Mouse (Mus musculus) ES-Bruce4 (cell line): ENCODE results near the gene Ndrg3. TPM values are rescaled to one million over a fixed set of nuclear protein-coding genes. Genes with fewer than 3 reads are reported as not detected.

Source experiments
- H3K27ac ChIP-seq: 2 replicates; pipeline ENCODE4 v1.5.1; 2012; ENCODE audit warnings: low read length, inconsistent platforms; ENCODE audit not compliant: insufficient read depth
- H3K27me3 ChIP-seq: 2 replicates; pipeline ENCODE4 v1.6.1; 2012; ENCODE audit warnings: mild to moderate bottlenecking, low read length, inconsistent platforms; ENCODE audit not compliant: control insufficient read depth, poor library complexity, insufficient read depth, severe bottlenecking
- H3K36me3 ChIP-seq: 2 replicates; pipeline ENCODE4 v1.6.1; 2012; ENCODE audit warnings: inconsistent platforms, mild to moderate bottlenecking, low read length, moderate library complexity; ENCODE audit not compliant: control insufficient read depth, poor library complexity, insufficient read depth, severe bottlenecking
- H3K4me1 ChIP-seq: one replicate; pipeline ENCODE4 v1.8.1; 2011; ENCODE audit warnings: low read length; ENCODE audit not compliant: control insufficient read depth, insufficient read depth
- H3K4me3 ChIP-seq: 2 replicates; pipeline ENCODE4 v1.5.1; 2011; ENCODE audit warnings: low read depth, mild to moderate bottlenecking, low read length
- H3K9ac ChIP-seq: 2 replicates; pipeline ENCODE4 v1.6.1; 2012; ENCODE audit warnings: low read depth, mild to moderate bottlenecking, inconsistent platforms; ENCODE audit not compliant: poor library complexity, severe bottlenecking
- H3K9me3 ChIP-seq: replicated peaks from 2 replicates; pipeline ENCODE4 v1.6.1; 2012; ENCODE audit warnings: mild to moderate bottlenecking, low read length, inconsistent platforms; ENCODE audit not compliant: control insufficient read depth, poor library complexity, insufficient read depth, severe bottlenecking
- CTCF ChIP-seq: IDR thresholded peaks from one replicate; pipeline ENCODE4 v1.8.1; 2011; ENCODE audit warnings: low read depth, low read length
- EP300 ChIP-seq: IDR thresholded peaks from 2 replicates; pipeline ENCODE4 v1.6.1; 2011; ENCODE audit warnings: low read depth, low read length; ENCODE audit not compliant: insufficient read depth
- POLR2A ChIP-seq: IDR thresholded peaks from one replicate; pipeline ENCODE4 v1.8.1; 2011; ENCODE audit warnings: low read length; ENCODE audit not compliant: insufficient read depth
- polyA plus RNA-seq: library from polyadenylated mRNA; stranded (reverse); fragments of >200 nt; gene quantifications from 2 replicates; pipeline ENCODE4 v1.2.4, GENCODE M21; 2011; ENCODE audit warnings: low read depth; ENCODE audit not compliant: missing spikeins, insufficient read depth, insufficient read length

Gene Ndrg3
- polyA plus RNA-seq, 1 experiment = 56.8 TPM

- H3K9ac ChIP-seq = no peak overlapping the region
- H3K4me3 ChIP-seq = no peak overlapping the region
Measured at GRCm38 (mm10) chr2:156896384-156896914, 95.4 kb downstream of the Ndrg3 start.

GRCm38 (mm10) chr2:156894496-156895265 is 97.2 kb downstream of the Ndrg3 start:
- TF ChIP-seq CTCF (no peak), POLR2A (no peak), EP300 (no peak)

More at GRCm38 (mm10) chr2:156896384-156896914, 95.4 kb downstream of the Ndrg3 start:
- Histone ChIP-seq H3K36me3 (no peaks in the 10 kb centered on the region), H3K9me3 (no peaks in the 10 kb centered on the region), H3K27me3 (no peaks in the 10 kb centered on the region), H3K4me1 (no peaks in the 10 kb centered on the region), H3K27ac (no peak overlapping the region)
- no peak for TF ChIP-seq POLR2A
- TF ChIP-seq CTCF = no peak
- TF ChIP-seq EP300 = no peak

GRCm38 (mm10) chr2:156892821-156893220 is 99.0 kb downstream of the Ndrg3 start:
- H3K9me3 ChIP-seq = no peaks in the 10 kb centered on the region

More at GRCm38 (mm10) chr2:156894496-156895265, 97.2 kb downstream of the Ndrg3 start:
- Histone ChIP-seq H3K36me3 (no peaks in the 10 kb centered on the region), H3K9ac (no peak overlapping the region), H3K27me3 (no peaks in the 10 kb centered on the region), H3K9me3 (no peaks in the 10 kb centered on the region), H3K4me1 (no peaks in the 10 kb centered on the region), H3K4me3 (no peak overlapping the region), H3K27ac (no peak overlapping the region)

GRCm38 (mm10) chr2:156892240-156892639 is 99.6 kb downstream of the Ndrg3 start:
- Histone ChIP-seq H3K9me3 (no peaks in the 10 kb centered on the region), H3K27ac (no peak overlapping the region), H3K4me1 (no peaks in the 10 kb centered on the region), H3K9ac (no peak overlapping the region), H3K36me3 (no peaks in the 10 kb centered on the region), H3K4me3 (no peak overlapping the region), H3K27me3 (no peaks in the 10 kb centered on the region)
- TF ChIP-seq CTCF = no peak
- TF ChIP-seq POLR2A = no peak
- TF ChIP-seq EP300 = no peak

More at GRCm38 (mm10) chr2:156892821-156893220, 99.0 kb downstream of the Ndrg3 start:
- Histone ChIP-seq H3K9ac (no peak overlapping the region), H3K4me1 (no peaks in the 10 kb centered on the region), H3K27ac (no peak overlapping the region), H3K27me3 (no peaks in the 10 kb centered on the region), H3K4me3 (no peak overlapping the region), H3K36me3 (no peaks in the 10 kb centered on the region)
- TF ChIP-seq EP300 (no peak), POLR2A (no peak), CTCF (no peak)

GRCm38 (mm10) chr2:156888490-156888889 is 103.4 kb downstream of the Ndrg3 start:
- Histone ChIP-seq H3K36me3 (no peaks in the 10 kb centered on the region), H3K4me1 (no peaks in the 10 kb centered on the region), H3K9me3 (no peaks in the 10 kb centered on the region), H3K4me3 (no peak overlapping the region), H3K27ac (no peak overlapping the region), H3K27me3 (no peaks in the 10 kb centered on the region), H3K9ac (no peak overlapping the region)
- TF ChIP-seq EP300 = no peak
- no peak for TF ChIP-seq CTCF
- TF ChIP-seq POLR2A = no peak

- TF ChIP-seq POLR2A (no peak), CTCF (no peak), EP300 (no peak)
- H3K4me1 ChIP-seq = no peaks in the 10 kb centered on the region
- no peaks in the 10 kb centered on the region for H3K36me3 ChIP-seq
- no peaks in the 10 kb centered on the region for H3K9me3 ChIP-seq
- no peak within 1 kb of the TSS for H3K4me3 ChIP-seq
- H3K27ac ChIP-seq = no peak within 1 kb of the TSS
- no peaks in the 10 kb centered on the region for H3K27me3 ChIP-seq
- H3K9ac ChIP-seq = no peak within 1 kb of the TSS
Measured at GRCm38 (mm10) chr2:156887017-156887416, 104.8 kb downstream of the Ndrg3 start, which contains the start of gene Sla2. TSS of gene Sla2 (minus strand) at chr2:156887192.
